Mouse (Mus musculus): ENCODE results near the gene 9230104L09Rik. TPM values are rescaled to one million over a fixed set of nuclear protein-coding genes. Genes with fewer than 3 reads are reported as not detected.

Gene 9230104L09Rik
- polyA plus RNA-seq, 1 experiment from 2014 or later = 0.53 TPM

Other genes starting within 250 kb of the 9230104L09Rik start
- 41.0 and 50.5 TPM in 2 replicates for gene Nxt1, start 192.4 kb downstream of the 9230104L09Rik start, polyA plus RNA-seq (2015; fragmentation: Nextera tagmentation; extraction: Ambion mirVana)
- gene Gzf1, start 184.0 kb downstream of the 9230104L09Rik start, polyA plus RNA-seq (2015; fragmentation: Nextera tagmentation; extraction: Ambion mirVana) = 14.3 and 15.1 TPM in 2 replicates
- gene Napb, start 132.6 kb downstream of the 9230104L09Rik start, polyA plus RNA-seq (2015; fragmentation: Nextera tagmentation; extraction: Ambion mirVana) = 2.5 and 3.3 TPM in 2 replicates
- gene Cstl1, start 114.7 kb downstream of the 9230104L09Rik start, polyA plus RNA-seq (2015; fragmentation: Nextera tagmentation; extraction: Ambion mirVana) = not detected in 2 replicates
- gene Cst11, start 93.5 kb downstream of the 9230104L09Rik start, polyA plus RNA-seq (2015; fragmentation: Nextera tagmentation; extraction: Ambion mirVana) = not detected in 2 replicates
- gene 8030411F24Rik, start 83.0 kb downstream of the 9230104L09Rik start, polyA plus RNA-seq (2015; fragmentation: Nextera tagmentation; extraction: Ambion mirVana) = not detected in 2 replicates
- gene Cst12, start 75.7 kb downstream of the 9230104L09Rik start, polyA plus RNA-seq (2015; fragmentation: Nextera tagmentation; extraction: Ambion mirVana) = not detected in 2 replicates
- gene Cst8, start 66.3 kb downstream of the 9230104L09Rik start, polyA plus RNA-seq (2015; fragmentation: Nextera tagmentation; extraction: Ambion mirVana) = not detected in 2 replicates
- not detected in 2 replicates for gene Cst13, start 45.0 kb downstream of the 9230104L09Rik start, polyA plus RNA-seq (2015; fragmentation: Nextera tagmentation; extraction: Ambion mirVana)
- 2.9 and 5.3 TPM in 2 replicates for gene Cst9, start 29.9 kb downstream of the 9230104L09Rik start, polyA plus RNA-seq (2015; fragmentation: Nextera tagmentation; extraction: Ambion mirVana)
- gene Cst3, start 10.7 kb upstream of the 9230104L09Rik start, polyA plus RNA-seq (2015; fragmentation: Nextera tagmentation; extraction: Ambion mirVana) = 654 and 710 TPM in 2 replicates
- gene Gm1330, start 138.2 kb upstream of the 9230104L09Rik start, polyA plus RNA-seq (2015; fragmentation: Nextera tagmentation; extraction: Ambion mirVana) = not detected in 2 replicates
- gene Gm10750, start 152.2 kb upstream of the 9230104L09Rik start, polyA plus RNA-seq (2015; fragmentation: Nextera tagmentation; extraction: Ambion mirVana) = not detected in 2 replicates